Mouse (Mus musculus) limb, embryonic 10.5 days (tissue): ENCODE results near the gene Gm11114. TPM values are rescaled to one million over a fixed set of nuclear protein-coding genes. Genes with fewer than 3 reads are reported as not detected.

Source experiments
- DNase-seq: peaks from one replicate; pipeline ENCODE4 v3.0.0-alpha.2; 2017; ENCODE audit warnings: low spot score
- H3K27ac ChIP-seq: fragments of 300-500 bp; sonication (generic); 2 replicates; pipeline ENCODE4 v1.5.1; 2016; ENCODE audit warnings: mild to moderate bottlenecking
- H3K27me3 ChIP-seq: fragments of 300-500 bp; sonication (generic); 2 replicates; pipeline ENCODE4 v1.6.1; 2016; ENCODE audit warnings: low read depth, mild to moderate bottlenecking; ENCODE audit not compliant: poor library complexity, severe bottlenecking
- H3K36me3 ChIP-seq: fragments of 300-500 bp; sonication (generic); 2 replicates; pipeline ENCODE4 v1.6.1; 2016; ENCODE audit warnings: mild to moderate bottlenecking, moderate library complexity
- H3K4me1 ChIP-seq: fragments of 300-500 bp; sonication (generic); 2 replicates; pipeline ENCODE4 v1.6.1; 2016
- H3K4me3 ChIP-seq: fragments of 300-500 bp; sonication (generic); 2 replicates; pipeline ENCODE4 v1.5.1; 2016; ENCODE audit warnings: mild to moderate bottlenecking, moderate library complexity
- H3K9me3 ChIP-seq: fragments of 300-500 bp; sonication (generic); replicated peaks from 2 replicates; pipeline ENCODE4 v1.6.1; 2016; ENCODE audit warnings: mild to moderate bottlenecking
- WGBS: fragments of 180-500 bp; shearing (Covaris S2); methylation state at CpG from one replicate; pipeline ENCODE4 v1.1.7; 2016; 5-methylcytosine and 5-hydroxymethylcytosine counted together
- polyA plus RNA-seq: library from polyadenylated mRNA; unstranded; fragments of >200 nt; fragmentation: Nextera tagmentation; extraction: Ambion mirVana; gene quantifications from 2 replicates; pipeline ENCODE4 v1.2.1, GENCODE M21; 2016

The Gm11114 gene
- polyA plus RNA-seq = not detected in 2 replicates

DNA sequence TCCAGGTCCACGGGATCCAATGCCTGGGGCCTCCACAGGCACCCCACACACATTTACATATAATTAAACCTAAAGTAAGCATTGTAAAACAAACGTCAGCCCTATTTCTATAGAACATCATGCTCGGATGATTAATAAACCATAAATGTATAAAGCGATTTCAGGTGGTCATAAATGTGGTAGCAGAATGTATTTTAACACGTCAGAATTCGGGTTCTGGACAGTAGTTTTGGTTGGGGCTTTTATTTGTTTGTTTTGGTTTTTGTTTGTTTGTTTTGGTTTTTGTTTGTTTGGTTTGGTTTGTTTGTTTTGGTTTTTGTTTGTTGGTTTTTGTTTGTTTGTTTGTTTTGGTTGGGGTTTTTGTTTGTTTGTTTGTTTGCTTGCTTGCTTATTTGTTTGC is at the start of gene Gm11114:
Gene Gm11114 (plus strand): TSS at position 301 of the 400 bp plus-strand sequence.
- no peak for DNase-seq
- Histone ChIP-seq H3K4me3 (no peak within 1 kb of the TSS), H3K27me3 (no peaks in the 10 kb centered on the region), H3K9me3 (no peaks in the 10 kb centered on the region), H3K4me1 (peaks cover 5% of the 10 kb centered on the region; the same call in 1 of the 2 replicates), H3K27ac (no peak within 1 kb of the TSS), H3K36me3 (no peaks in the 10 kb centered on the region)
- WGBS = 89% methylated on average over 6 of the region's 6 CpGs

- no peak overlapping the region for H3K4me3 ChIP-seq
- H3K9me3 ChIP-seq = no peaks in the 10 kb centered on the region
- no peak for DNase-seq
- no peaks in the 10 kb centered on the region for H3K36me3 ChIP-seq
- 88% methylated on average over 5 of the region's 5 CpGs for WGBS
- H3K27me3 ChIP-seq = no peaks in the 10 kb centered on the region
- no peaks in the 10 kb centered on the region for H3K4me1 ChIP-seq
- no peak overlapping the region for H3K27ac ChIP-seq
Observed at GRCm38 (mm10) chr9:85266847-85267246, 45.7 kb upstream of the Gm11114 start.

DNA sequence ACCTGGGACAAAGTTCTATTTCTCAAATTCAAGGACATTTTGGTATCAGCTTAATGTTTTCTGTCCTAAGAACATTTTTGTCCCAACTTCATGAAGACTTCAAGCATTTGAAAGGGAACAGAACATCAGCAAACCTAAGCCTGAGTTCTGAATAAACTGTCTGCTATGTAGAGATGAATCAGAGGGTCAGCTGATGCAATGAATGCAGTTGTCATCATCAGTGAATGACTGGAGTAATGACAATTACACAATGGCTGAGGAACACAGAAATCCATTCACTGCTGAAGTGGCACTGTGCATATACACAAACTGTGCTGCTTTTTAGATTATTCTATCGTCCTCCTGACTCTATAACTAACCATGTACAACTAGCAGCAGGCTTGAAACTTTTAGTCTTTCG is 38.5 kb upstream of the Gm11114 start:
- 90% methylated on average over 2 of the region's 2 CpGs for WGBS
- DNase-seq = no peak
- Histone ChIP-seq H3K27ac (no peak overlapping the region), H3K9me3 (no peaks in the 10 kb centered on the region), H3K4me3 (no peak overlapping the region), H3K27me3 (no peaks in the 10 kb centered on the region), H3K4me1 (no peaks in the 10 kb centered on the region), H3K36me3 (no peaks in the 10 kb centered on the region)

DNA sequence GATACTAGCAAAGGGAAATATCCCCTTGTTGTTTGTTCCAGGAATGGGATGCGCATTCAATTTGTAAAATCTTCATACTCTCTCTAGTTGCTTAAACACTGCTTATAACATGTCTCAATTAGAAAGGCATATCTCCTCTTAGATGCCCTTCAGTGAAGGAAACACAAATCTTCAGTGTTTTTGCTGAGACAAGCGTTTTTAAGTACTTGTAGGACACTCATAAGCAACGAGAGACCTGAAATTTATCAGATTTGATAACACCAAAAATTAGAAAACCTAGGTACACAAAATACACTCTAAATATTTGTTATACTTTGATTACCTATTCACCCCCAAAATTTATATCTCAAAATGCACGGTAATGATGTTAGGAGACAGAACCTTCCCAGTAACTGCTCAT is 9.7 kb upstream of the Gm11114 start:
- no peak for DNase-seq
- Histone ChIP-seq H3K27ac (no peak overlapping the region), H3K27me3 (no peaks in the 10 kb centered on the region), H3K9me3 (no peaks in the 10 kb centered on the region), H3K4me1 (no peaks in the 10 kb centered on the region), H3K36me3 (no peaks in the 10 kb centered on the region), H3K4me3 (no peak overlapping the region)
- WGBS = 87% methylated on average over 4 of the region's 4 CpGs

- H3K27me3 ChIP-seq = no peaks in the 10 kb centered on the region
- H3K27ac ChIP-seq = no peak overlapping the region
- DNase-seq = no peak
- H3K4me3 ChIP-seq = no peak overlapping the region
- H3K36me3 ChIP-seq = no peaks in the 10 kb centered on the region
- no peaks in the 10 kb centered on the region for H3K9me3 ChIP-seq
- H3K4me1 ChIP-seq = no peaks in the 10 kb centered on the region
- 93% methylated on average over 3 of the region's 3 CpGs for WGBS
Observed at GRCm38 (mm10) chr9:85303378-85303777, 9.2 kb upstream of the Gm11114 start.

GRCm38 (mm10) chr9:85316122-85316521 is 3.5 kb downstream of the Gm11114 start:
- Histone ChIP-seq H3K27me3 (no peaks in the 10 kb centered on the region), H3K4me1 (peaks cover 5% of the 10 kb centered on the region; the same call in 1 of the 2 replicates), H3K9me3 (no peaks in the 10 kb centered on the region), H3K27ac (no peak overlapping the region), H3K4me3 (no peak overlapping the region), H3K36me3 (no peaks in the 10 kb centered on the region)
- WGBS = 45% methylated on average over 1 of the region's 1 CpGs
- no peak for DNase-seq

GRCm38 (mm10) chr9:85320167-85320951 is 7.8 kb downstream of the Gm11114 start:
- Histone ChIP-seq H3K27ac (no peak overlapping the region), H3K36me3 (no peaks in the 10 kb centered on the region), H3K4me3 (no peak overlapping the region), H3K27me3 (peaks cover 13% of the 10 kb centered on the region), H3K9me3 (no peaks in the 10 kb centered on the region), H3K4me1 (no peaks in the 10 kb centered on the region)
- DNase-seq = no peak
- WGBS = 82% methylated on average over 8 of the region's 8 CpGs

DNA sequence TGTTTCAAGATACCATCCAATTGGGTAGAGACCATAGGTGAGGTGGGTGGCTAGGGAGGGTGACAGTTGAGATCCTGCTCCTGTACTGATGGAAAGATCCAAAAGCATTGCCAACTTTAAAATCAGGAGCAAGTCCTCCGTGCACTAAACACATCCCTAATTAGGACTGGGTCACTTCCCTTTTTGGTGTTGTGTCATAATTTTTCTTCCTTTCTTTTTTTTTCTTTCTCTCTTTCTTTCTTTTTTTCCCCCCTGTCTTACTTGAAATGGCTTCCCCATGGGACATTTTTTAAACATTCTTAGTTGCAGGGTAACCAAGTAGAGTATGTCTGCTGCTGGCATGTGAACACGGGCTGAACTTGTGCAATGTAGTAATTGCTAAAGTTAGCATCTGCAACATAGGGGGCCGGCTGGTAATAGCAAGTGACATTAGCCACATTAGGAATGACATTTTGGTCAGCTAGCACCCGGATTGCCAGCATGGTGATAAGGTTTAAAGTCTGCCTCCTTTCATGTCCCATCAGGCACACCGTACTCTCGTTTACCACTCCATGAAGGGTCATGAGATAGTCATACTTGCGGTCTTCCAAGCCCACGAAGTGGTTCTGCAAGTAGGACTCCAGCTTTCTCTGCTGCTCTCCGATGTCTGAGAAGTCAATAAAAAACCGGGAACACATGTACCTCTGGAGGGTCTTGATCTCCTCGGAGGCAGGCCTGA is 11.7 kb downstream of the Gm11114 start:
- no peak for DNase-seq
- H3K9me3 ChIP-seq = no peaks in the 10 kb centered on the region
- no peak overlapping the region for H3K4me3 ChIP-seq
- WGBS = 71% methylated on average over 11 of the region's 11 CpGs
- H3K36me3 ChIP-seq = no peaks in the 10 kb centered on the region
- H3K27ac ChIP-seq = no peak overlapping the region
- peaks cover 33% of the 10 kb centered on the region for H3K27me3 ChIP-seq
- H3K4me1 ChIP-seq = peaks cover 25% of the 10 kb centered on the region

DNA sequence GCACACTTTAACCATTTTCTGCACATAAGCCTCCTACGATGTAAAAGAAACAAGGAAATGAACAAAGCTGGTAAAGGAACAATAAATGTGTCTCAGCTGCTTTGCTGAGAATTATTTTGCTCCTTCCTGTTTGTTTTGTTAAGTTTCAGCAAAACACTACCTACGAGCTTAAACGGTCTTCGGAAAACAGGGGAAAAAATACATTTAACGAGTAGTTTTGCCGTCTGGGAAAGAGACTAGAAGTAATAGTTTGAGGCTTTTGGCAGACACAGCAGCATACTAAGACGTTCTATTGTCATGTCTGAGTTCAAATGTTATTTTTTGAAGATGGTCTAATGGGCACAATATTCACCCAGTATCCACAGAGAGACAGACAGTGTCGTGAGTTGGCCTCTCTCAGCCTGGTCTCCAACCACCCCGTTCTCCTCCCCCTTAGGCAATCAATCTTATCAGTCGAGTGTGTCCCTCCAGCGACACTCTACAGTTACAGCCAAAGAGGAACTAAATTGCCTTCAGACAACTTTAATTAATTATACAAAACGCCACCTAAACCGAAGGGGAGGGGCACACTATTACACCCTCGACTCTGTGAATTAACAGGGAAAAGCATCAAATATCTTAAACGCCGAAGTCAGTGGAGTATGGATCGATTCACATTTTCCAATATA is 12.8 kb downstream of the Gm11114 start:
- H3K4me3 ChIP-seq = peak overlapping the region; percentile 76; the same call in 1 of the 2 replicates
- peaks cover 25% of the 10 kb centered on the region for H3K4me1 ChIP-seq
- H3K27me3 ChIP-seq = peaks cover 36% of the 10 kb centered on the region
- WGBS = 41% methylated on average over 17 of the region's 17 CpGs
- no peaks in the 10 kb centered on the region for H3K9me3 ChIP-seq
- no peak for DNase-seq
- H3K36me3 ChIP-seq = no peaks in the 10 kb centered on the region
- no peak overlapping the region for H3K27ac ChIP-seq

- peaks cover 36% of the 10 kb centered on the region for H3K27me3 ChIP-seq
- DNase-seq = peak; percentile 68
- 1% methylated on average over 85 of the region's 88 CpGs for WGBS
- peak overlapping the region; percentile 36; the same call in 1 of the 2 replicates for H3K27ac ChIP-seq
- H3K36me3 ChIP-seq = no peaks in the 10 kb centered on the region
- peak overlapping the region; percentile 76 for H3K4me3 ChIP-seq
- H3K9me3 ChIP-seq = no peaks in the 10 kb centered on the region
- peaks cover 25% of the 10 kb centered on the region for H3K4me1 ChIP-seq
Observed at GRCm38 (mm10) chr9:85326292-85327241, 14.0 kb downstream of the Gm11114 start.

DNA sequence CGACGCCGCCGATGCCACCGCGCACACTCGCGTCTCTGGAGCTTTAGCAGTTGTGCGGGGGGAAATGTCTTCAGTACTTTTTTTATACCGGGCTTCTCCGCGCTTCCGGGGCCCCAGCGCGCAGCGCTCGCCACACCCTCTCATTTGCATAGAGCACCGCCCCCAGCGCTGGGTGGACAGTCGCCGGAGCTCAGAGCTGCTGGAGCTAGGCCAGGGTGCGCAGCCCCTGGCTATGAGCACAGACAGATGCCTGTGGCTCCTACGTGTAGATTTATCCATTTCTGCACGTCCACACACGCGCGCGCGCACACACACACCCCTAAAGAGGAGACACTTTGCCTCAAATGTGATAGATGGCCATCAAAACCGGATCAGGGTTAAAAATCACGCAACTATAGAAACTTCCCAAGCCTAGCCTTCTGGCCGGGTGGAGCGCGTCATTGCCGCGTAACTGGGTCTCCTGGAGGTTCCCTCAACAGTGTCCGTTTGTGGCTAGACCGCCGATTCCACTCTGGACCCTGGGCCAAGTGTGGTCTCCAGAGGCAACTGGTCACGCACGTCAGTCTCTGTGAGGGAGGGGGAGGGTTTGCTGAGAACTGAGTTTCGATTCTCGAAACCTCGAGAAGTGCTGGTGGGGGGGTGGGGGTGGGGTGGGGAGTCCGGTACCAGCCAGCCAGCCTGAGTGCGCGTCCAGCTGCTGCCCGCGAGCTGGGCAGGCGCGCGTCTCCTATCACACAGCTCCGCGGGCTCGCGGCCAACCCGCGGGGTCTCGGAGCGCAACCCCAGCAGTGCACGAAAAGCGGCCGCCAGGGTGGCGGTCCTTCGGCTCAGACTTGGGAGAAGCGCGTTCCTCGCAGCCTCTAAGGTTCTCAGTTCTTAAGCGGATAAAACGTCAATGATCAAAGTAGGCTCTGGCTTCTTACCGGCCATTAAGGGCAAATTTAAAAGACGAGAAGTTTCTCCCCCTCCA is 15.0 kb downstream of the Gm11114 start, which contains the start of gene Tent5a:
Gene Tent5a (minus strand): TSS at position 107 of the 970 bp plus-strand sequence.
- DNase-seq = peak; percentile 85
- under 1% methylated on average over 72 of the region's 72 CpGs for WGBS
- H3K27ac ChIP-seq = peak within 1 kb of the TSS; percentile 42; the same call in 1 of the 2 replicates

More for the DNA sequence above, 15.0 kb downstream of the Gm11114 start, which contains the start of gene Tent5a:
- Histone ChIP-seq H3K36me3 (no peaks in the 10 kb centered on the region), H3K4me3 (peak within 1 kb of the TSS; percentile 76), H3K9me3 (no peaks in the 10 kb centered on the region), H3K27me3 (peaks cover 36% of the 10 kb centered on the region), H3K4me1 (peaks cover 25% of the 10 kb centered on the region)
